Mouse (Mus musculus) heart, adult 11 months (tissue): ENCODE measurements around the gene Pcbp3.

Source experiments
- DNase-seq: peaks from one replicate; pipeline ENCODE4 v3.0.0; 2022

Pcbp3 gene

DNA sequence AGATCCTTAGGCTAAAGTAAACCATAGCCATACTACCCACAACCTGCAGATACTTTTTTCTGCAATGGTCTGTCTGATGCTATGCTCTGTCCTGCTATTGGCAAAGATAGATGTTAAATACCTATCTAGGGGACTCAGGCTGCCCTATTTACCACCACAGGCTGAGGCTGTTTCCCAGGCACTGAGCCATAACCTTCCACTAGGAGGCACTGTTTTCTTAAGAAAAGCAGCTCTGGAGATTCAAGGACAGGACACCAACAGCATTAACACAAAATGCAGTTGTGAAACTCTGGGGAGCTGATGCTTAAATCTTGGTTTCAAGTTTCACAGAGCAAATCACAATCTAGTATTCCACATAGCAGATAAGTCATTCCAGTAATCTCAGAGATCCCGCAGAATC lies 170.2 kb downstream of the Pcbp3 start:
- DNase-seq = no peak

DNA sequence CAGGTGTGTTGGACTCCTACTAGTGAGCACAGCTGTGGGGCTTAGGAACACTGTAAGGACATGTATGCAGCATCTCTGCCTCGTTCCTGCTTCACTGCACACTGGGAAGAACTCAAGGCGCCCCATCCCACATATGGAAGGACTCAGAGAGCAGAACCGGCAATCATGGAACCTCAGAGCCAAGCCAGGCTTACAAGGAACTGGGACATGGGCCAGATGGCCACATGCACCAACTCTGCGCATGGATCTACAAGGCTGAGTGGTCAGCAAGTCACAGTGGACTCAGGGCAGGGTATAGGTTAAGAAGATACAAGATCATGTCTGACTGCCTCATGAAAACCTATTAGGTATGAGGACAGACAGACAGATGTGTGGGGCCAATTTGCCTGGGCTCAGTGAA lies 171.8 kb downstream of the Pcbp3 start:
- DNase-seq = no peak

DNA sequence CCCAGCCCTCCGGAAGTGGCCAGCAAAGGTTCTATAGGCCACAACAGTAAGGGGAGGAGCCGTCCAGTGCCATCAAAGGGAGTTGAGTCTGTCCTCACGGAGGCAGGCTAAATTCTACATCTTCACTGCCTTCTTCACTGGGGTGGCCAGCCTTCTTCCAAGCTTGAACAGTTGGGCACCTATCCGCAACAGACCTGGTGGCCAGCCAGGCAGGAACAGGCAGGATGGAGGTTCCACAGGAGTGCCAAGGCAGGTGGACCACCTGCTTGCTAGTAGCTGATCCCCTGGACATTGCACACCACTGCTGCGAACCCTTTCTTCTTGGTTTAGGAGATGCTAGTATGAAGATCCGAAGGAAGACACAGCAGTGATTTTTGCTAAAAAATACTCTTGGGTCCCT lies 176.4 kb downstream of the Pcbp3 start:
- DNase-seq = no peak

DNA sequence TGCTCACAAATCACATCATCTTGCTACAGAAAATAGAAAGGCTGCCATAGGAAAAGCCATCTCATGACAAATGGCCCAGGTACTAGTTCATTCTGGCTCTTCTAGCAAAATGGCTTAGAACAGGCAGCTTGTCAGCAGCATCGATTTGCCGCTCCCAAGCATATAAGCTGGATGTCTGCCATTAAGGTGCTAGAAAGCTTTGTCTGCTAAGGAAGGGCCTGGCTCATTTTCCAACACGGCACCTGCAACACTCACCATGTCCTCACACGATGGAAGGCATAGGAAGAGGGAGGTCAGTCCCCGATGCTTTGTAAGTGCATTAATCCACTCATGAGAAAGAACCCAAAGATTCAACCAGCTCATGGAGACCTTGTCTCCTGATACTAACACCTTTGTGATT lies 182.5 kb downstream of the Pcbp3 start:
- no peak for DNase-seq

DNA sequence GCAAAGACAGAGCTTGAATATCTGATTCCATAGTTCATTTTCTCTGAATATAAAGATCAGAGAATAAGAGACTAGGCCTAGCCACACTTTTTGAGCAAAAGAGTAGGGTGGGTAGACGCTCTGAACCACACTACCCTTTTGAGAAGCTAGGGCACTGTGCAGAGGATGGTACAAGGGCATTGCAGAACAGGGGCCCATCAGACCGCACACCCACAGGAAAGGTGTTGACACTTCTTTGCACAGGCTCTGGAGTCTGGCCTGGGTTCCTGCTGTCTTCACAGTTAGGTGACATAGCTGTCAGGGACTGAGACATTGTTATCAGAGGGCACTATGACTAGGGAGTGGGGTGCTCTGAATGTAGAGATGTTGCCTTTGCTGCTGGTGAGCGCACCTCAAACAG lies 190.1 kb downstream of the Pcbp3 start:
- no peak for DNase-seq

DNA sequence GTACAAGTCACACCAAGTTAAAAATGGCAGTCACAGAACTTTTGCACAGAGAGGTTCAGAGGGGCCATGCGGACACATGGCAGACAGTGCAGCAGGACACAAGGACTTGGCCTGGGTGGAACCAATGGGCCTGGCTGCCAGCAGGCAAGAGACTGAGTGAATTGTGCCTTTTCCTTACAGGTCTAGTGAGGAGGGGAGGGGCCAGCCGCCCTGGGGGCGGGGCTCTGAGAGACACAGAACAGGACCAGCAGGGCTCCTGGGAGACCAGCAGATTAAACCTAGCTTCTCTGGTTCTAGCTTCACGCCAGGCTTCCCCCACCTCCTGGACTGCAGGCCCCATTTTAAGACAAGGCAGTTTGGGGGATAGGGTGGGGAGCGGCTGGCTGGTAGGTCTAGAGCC lies 190.6 kb downstream of the Pcbp3 start:
- no peak for DNase-seq

DNA sequence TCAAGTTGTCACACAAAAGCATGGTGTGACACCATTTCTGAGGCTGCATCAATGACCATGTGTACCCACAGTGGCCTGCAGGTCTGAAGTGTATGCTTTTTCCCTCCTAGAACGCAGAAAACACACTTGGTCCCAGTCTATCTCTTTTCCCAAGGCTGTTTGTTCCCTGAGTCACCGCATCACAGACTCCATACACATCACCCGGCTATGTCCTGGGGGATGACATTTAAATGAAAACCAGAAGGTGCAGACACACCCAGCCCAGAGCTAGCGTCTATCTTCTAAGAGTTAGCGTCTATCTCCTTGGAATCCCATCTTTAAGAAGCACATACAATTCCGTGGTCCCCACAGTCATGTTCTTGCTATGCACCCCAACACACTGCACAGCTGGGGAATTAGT lies 192.1 kb downstream of the Pcbp3 start:
- DNase-seq = no peak

DNA sequence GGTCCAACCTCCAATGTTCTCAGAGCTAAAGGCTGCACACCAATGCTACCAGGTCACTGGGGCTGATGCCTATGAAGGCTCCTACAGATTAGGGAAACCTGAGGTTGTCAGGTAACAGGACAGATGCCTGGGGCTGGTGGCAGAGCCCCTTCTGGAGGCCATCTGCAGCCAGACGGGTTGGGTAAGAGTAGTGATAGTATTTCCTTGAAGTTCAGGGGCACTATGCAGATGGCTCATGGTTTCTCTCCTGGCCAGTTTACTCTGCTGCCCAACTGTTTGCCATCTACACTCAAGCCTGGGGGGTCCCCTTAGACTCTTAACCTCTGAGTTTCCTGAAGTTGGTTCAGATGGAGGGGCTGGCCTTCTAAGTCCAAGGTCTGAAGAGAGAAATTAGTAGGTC lies 195.5 kb downstream of the Pcbp3 start:
- DNase-seq = peak; percentile 86

DNA sequence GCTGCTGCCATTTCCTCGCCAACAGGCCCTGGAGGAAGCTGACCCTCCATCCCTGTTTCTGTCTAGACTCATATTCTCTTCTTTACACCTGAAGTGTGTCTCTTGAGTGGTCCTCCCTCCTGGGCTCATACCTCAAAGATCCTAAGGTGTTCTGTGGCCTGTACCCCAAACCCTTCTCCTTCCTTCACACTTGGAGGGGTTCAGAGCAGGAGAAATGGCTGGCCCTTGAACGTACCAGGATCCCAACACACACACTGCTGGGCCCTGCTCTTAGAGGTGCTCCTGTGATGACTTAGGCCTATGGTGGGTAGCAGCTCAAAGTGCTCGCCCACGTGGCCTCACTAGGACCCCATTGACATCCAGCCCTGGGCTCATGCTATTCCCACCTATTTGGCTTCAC lies 196.8 kb downstream of the Pcbp3 start:
- DNase-seq = peak; percentile 53

DNA sequence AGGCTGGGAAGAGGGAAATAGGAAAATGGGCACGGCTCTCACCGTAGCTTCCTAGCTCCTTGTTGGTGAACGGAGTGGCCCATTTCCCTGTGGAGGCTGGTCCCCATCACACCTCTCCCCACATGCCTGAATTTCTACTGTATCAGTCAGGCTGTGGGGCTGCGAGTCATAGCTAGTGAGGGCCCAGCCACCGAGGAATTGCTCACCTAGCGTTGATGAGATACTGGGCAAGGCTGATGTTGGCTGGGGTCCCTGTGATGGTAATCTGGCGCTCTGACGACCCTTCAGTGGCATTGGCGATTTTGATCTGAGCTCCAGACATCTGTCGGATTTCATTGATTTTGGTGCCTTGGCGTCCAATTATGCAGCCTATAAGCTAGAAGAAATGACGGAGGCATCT lies 198.7 kb downstream of the Pcbp3 start:
- peak; percentile 72 for DNase-seq

DNA sequence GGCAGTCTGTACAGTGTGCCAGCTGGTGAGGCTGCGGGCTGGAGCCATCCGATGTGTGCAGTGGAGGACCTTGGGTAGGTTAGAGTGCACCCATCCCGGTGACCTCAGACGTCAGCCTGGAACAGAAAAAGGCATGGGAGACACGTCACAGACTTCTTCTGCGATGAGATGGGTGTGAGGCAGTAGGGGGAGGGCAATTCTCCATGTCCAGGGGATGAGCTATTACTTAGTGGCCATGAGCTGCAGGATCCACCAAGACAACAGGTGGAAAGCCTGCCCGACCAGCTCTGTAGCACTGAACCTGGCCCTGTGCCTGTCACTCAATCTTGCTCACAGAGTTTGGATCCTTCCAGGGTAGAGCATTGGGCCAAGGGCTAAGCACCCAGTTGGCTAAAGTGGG lies 199.3 kb downstream of the Pcbp3 start:
- DNase-seq = peak; percentile 71

DNA sequence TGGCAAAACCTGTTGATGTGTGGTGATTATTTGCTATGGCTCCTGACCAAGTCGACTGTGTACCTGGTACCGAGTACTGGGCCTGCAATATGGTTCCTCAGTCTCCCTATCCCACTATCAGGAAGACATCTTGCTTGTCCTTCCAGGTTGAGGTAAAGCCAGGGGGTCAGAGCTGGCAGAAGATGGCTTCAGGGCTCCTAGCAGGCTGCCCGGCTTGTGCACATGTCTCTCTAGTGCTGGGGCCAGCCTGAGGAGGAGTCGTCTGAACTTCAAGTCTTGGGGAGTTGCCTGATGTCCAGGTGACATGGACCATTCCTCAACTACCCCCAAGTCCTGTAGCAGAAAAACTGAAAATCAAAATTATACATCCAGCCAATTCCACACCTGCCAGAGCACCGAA lies 201.8 kb downstream of the Pcbp3 start:
- DNase-seq = peak; percentile 56

DNA sequence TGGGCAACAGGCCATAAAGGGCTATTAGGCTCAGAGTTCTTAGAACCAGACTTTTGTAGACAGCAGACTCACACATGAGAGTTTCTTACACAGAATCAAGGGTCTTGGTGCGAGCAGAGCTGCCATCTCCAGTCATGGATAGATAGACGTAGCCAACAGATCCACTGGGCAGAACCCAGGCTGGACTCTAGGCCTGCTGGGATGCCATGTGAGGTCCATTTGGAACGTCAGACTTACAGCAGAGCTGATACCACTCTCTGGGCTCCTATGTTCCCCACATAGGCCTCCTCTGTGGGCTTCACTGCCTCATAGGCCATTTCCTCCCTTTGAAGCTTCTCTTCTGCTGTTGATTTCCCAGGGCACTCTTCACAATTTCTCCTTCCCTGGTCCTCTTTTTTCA lies 208.0 kb downstream of the Pcbp3 start:
- DNase-seq = peak; percentile 58

DNA sequence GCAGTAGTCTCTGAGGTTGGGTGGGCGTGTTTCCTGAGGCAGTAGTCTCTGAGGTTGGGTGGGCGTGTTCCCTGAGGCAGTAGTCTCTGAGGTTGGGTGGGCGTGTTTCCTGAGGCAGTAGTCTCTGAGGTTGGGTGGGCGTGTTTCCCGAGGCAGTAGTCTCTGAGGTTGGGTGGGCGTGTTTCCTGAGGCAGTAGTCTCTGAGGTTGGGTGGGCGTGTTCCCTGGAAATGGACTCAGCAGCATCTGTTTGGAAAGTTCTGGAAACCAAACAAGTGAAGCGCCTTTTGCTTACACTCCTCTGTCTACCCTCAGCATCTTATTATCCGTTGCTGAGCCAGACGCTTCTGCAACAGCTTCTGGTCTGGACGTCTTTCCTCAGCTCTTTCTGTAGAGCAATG lies 217.4 kb downstream of the Pcbp3 start:
- DNase-seq = peak; percentile 36

DNA sequence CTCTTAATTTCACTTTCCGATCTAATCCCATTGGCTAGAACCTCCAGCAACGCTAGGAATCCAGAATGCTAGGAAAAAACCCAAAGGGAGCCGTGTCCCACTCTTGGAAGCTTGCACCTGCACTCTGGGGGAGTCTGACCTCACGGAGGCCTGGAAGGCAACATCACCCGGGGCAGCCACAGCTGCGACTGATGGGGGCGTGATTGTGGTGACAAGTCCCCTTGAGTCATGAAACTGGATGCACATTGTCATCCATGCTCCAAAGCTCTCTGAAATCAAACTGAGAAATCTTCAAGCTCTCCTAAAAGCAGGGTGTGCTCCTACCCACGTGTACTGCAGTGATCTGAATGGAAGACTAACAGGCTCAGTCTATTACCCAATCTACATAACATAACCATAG lies 224.9 kb downstream of the Pcbp3 start:
- DNase-seq = peak; percentile 75

DNA sequence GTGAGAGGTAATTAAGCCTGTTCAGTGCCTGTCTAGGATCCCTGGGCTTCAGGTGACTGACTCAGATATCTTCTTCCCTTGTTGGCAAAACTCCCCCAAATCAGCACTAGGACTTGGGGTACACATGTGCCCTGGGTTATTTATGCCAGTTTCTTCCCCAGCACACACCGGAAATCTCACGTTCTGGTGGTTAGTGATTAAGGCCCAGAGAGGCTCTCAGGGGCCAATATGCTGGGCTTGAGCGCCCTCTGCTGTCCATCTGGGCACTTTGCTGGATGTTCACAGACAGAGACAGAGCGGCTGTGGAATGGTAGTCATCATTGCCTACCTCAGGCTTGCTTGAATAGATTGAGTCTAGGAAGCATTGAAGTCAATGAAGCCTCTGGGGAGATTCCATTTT lies 226.7 kb downstream of the Pcbp3 start:
- peak; percentile 91 for DNase-seq

DNA sequence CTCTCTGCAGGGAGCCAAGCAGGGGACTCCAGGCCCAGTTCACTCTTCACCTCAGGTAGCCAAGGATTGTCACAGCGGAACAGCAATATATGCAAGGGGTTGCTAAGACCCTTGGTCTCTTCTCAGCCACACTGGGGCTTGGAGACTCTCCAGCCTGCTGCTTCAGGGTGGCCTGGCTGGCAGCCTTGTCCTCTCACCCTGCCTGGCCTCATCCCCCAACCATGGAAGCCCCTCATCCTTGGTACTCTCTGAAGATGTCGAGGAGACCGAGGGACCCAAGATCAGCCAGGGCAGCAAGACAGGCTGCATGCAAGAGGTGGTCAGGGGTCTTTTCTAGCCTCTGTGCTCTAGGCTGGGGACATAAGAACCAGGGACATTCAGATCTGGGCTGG lies 228.0 kb downstream of the Pcbp3 start:
- DNase-seq = no peak

DNA sequence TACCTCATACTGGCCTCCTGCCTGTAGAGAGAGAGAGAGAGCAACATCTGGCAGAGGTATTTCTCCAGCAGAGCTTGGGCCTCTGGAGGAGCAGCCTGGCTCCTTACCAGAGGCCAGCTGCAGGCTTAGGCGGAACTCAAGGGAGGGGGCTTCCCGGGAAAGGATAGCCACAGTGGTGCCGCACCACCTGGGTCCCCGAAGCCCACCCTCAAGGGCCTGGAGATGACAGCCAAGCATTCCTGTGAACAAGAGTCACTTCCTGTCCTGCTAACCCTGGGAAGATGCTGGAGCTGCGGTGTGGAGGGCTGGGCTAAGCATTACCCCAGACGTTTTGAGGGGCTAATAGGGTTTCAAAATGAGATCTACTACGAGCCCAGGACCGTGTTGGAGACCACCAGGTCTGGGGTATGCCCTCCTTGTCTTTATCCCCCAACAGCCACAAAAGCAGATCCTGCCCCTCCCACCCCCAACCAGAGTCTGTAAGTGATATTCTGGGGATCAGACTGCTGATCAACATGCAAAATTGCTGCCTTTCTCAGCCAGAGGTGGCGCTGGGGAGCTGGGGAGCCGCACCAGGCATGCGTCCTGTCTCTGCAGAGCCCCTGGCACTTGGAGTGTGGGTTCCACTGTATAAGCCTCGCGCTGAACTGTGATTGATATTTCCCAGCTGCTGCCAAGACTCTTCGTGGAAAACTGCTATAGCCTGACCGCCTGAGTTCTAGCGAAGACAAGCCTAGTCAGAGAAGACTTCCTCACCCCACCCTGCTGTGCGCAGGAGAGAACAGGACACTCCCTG lies 228.6 kb downstream of the Pcbp3 start:
- peak; percentile 99 for DNase-seq

DNA sequence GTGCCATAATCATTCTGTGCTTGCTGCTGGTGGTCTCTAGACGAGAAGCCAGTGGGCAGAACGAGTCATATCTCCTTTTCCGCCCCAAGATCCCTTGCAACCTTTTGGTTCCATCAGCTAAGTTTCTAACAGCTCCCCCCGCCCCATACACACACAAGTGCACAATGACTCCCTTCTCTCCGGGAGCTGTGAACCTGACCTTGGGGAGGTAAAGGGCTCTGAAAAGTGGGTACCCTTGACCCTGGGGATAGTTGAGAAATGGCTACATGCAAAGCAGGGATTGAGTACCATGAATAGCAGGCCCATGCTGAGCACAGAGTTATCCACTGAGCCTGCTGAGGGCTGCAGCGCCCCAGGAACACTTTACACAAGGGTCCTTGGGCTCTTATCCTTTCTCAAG lies 229.3 kb downstream of the Pcbp3 start:
- DNase-seq = no peak

DNA sequence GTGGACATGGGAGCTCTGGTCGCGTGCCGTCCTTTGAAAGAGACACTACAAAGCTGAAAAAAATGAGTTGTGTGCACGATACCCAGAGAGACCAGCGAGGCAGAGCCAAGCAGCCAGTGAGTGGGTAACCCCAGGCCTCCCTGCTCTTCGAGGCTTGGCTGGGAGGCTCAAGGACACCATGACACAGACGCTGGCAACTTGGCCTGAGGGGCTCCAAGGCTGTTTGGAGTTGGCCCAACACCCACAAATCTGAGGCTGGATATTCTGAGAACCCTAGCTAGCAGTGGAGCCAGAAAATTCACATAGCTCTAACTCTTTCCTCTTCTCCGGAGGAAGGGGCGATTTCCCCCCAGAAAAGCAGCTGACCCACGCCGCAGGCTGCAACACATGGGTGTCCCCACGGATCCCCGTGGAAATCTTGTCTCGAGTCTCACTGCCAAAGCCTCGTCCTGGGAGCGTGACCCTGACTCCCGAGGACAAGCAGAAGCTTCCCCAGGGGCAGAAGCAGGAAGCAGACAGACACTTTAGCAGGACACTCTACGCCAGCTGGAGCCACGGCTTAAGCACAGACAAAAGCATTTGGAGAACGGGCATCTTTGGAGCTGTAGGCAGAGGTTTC lies 230.0 kb downstream of the Pcbp3 start:
- DNase-seq = peak; percentile 98

DNA sequence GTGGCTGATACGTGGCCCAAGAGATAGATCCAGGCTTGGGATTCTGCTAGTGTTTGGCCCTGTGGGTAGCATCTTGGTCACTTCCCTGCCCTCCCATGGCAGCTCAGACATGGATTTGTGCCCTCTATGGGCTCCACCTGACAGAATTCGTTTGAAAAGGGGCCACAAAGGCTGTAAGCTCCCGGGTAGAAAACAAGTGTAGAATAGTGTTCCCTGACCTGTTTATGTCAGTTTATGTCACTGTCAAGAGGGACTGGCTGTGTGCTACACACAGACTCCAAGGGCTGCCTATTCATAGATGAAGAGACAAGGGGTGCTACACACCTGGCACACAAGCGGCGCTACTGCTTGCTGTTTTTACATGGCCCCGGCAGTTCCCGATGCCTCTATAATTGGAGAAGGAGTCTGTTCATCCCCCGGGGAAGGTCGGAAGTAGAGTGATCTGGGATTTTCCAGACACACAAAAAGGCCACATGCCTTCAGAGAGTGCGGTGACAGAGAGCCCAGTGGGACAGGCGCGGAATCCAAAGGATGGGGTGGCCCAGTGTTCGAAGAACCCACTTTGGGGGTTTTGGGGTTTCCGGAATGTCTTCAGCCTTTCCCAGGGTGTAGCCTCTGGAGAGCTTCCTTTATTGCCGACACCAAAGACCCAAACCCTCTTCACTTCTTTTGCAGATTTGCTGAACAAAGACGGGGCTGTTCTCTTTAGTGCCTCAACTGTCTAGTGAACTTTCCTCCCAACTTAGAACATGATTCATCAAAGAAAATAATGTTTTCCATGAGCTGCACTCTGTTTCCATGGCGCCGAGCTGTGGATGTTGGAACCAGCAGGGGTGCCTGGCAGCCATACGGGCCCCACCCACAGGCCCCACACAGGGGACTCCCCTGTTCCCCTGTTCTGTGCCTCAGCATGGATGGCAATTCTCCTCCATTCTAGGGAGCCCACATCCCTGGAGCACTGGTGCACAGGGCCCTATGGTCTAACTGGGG lies 231.8 kb downstream of the Pcbp3 start:
- peak; percentile 97 for DNase-seq

DNA sequence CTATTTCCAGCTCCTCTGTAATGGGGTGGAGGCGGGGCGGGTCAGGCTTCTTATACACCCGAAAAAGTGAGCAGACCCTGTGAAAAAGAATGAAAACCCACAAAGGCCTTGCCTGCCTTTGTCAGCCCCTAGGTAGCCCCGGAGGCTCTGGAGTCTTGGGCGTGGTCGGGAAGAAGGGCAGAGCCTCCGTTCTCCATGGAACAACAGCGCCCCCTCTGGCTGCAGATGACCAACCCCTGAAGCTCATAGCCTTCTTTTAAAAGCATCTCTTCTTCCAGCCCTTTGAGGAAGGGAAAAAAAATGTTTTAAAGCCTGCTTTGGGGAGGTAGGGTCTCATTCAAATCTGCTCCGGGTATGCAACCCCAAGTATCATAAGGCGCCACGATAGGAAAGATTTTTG lies 233.3 kb downstream of the Pcbp3 start:
- peak; percentile 97 for DNase-seq

DNA sequence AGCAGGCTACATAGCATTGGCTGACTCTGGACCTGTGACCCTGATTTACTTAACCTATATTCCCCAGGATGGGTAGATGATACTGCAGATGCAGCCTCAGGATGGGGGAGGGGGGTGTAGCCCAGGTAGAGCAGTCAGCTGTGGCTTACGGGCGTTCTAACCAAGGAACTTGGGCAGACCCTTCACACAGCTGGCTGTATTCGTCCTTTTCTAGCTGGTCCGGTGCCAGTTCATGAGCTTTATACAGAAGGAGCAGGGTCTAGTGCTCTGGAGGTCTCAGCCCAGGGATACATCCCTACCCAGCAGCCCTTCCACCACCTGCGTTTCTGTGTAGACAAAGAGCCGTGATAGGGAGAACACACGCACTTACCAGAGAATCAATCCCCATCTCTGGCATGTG lies 234.4 kb downstream of the Pcbp3 start:
- peak; percentile 90 for DNase-seq

DNA sequence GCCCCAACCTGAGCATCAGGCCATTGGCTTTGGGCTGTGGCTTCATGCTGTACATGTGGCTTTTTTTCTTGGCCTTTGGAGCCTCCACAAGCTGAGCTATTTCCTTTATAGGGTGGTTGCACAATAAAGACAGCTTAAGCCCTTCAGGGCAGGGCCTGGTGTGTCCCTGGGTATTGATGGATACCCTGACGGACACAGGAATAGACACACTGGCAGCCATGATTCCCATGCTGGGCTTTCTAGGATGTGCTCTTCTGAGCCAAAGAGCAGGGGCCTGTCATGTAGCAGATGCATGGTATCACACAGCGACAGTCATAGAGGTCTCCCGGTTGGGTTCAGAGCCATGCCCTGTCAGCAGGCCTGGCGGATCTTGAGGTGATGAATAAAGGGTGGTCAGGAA lies 234.8 kb downstream of the Pcbp3 start:
- peak; percentile 88 for DNase-seq
